Mouse (Mus musculus) right cerebral cortex, postnatal 25 days (tissue): ENCODE results near the gene Rnf34.

ENCODE experiments used
- DNase-seq: peaks from one replicate; pipeline ENCODE4 v3.0.0; 2022

Rnf34 gene

GRCm38 (mm10) chr5:122849521-122850318 is at the start of gene Rnf34:
Gene Rnf34, plus strand, starts transcription at chr5:122850048.
- DNase-seq, result peak; percentile 98

- no peak for DNase-seq
Observed at GRCm38 (mm10) chr5:122800345-122801010, 49.4 kb upstream of the Rnf34 start.

GRCm38 (mm10) chr5:122801684-122802083 is 48.2 kb upstream of the Rnf34 start:
- no peak for DNase-seq

- DNase-seq, result no peak
Observed at GRCm38 (mm10) chr5:122802706-122803105, 47.1 kb upstream of the Rnf34 start.

- no peak for DNase-seq
Observed at GRCm38 (mm10) chr5:122805503-122805902, 44.3 kb upstream of the Rnf34 start.

GRCm38 (mm10) chr5:122811364-122812079 is 38.3 kb upstream of the Rnf34 start:
- DNase-seq, result peak; percentile 29

GRCm38 (mm10) chr5:122812699-122813098 is 37.1 kb upstream of the Rnf34 start:
- no peak for DNase-seq

- peak; percentile 92 for DNase-seq
Observed at GRCm38 (mm10) chr5:122820777-122821523, 28.9 kb upstream of the Rnf34 start, which contains the start of gene Anapc5. Gene Anapc5, minus strand, starts transcription at chr5:122821339.

- DNase-seq, result no peak
Observed at GRCm38 (mm10) chr5:122821524-122821885, 28.3 kb upstream of the Rnf34 start.

GRCm38 (mm10) chr5:122822441-122822840 is 27.4 kb upstream of the Rnf34 start:
- no peak for DNase-seq

- no peak for DNase-seq
Observed at GRCm38 (mm10) chr5:122823976-122824375, 25.9 kb upstream of the Rnf34 start.

- DNase-seq, result no peak
Observed at GRCm38 (mm10) chr5:122824450-122824849, 25.4 kb upstream of the Rnf34 start.

- no peak for DNase-seq
Observed at GRCm38 (mm10) chr5:122825099-122825498, 24.7 kb upstream of the Rnf34 start.

- no peak for DNase-seq
Observed at GRCm38 (mm10) chr5:122832536-122832935, 17.3 kb upstream of the Rnf34 start.

- no peak for DNase-seq
Observed at GRCm38 (mm10) chr5:122832996-122833395, 16.9 kb upstream of the Rnf34 start.

- DNase-seq, result no peak
Observed at GRCm38 (mm10) chr5:122841126-122841525, 8.7 kb upstream of the Rnf34 start.

GRCm38 (mm10) chr5:122843799-122844198 is 6.0 kb upstream of the Rnf34 start:
- no peak for DNase-seq

GRCm38 (mm10) chr5:122850319-122851002 is 613 bp downstream of the Rnf34 start:
- no peak for DNase-seq

- no peak for DNase-seq
Observed at GRCm38 (mm10) chr5:122852611-122853010, 2.8 kb downstream of the Rnf34 start.

- no peak for DNase-seq
Observed at GRCm38 (mm10) chr5:122855858-122856257, 6.0 kb downstream of the Rnf34 start.

- DNase-seq, result no peak
Observed at GRCm38 (mm10) chr5:122863053-122863452, 13.2 kb downstream of the Rnf34 start.

GRCm38 (mm10) chr5:122872626-122873025 is 22.8 kb downstream of the Rnf34 start:
- no peak for DNase-seq
